Mouse (Mus musculus) right cerebral cortex, adult 18-20 months (tissue): Measurements from ENCODE around the gene Tln1.
A peak's percentile ranks its signal among the peaks of the same experiment; 100 is the strongest.

Experiments used
- DNase-seq: peaks from one replicate; pipeline ENCODE4 v3.0.0; 2022; ENCODE audit warnings: mixed read lengths

Gene Tln1

GRCm38 (mm10) chr4:43546375-43547047 lies 16.0 kb downstream of the Tln1 start:
- DNase-seq, result no peak

GRCm38 (mm10) chr4:43542044-43542443 lies 20.4 kb downstream of the Tln1 start:
- no peak for DNase-seq

GRCm38 (mm10) chr4:43536031-43536430 lies 26.5 kb downstream of the Tln1 start:
- no peak for DNase-seq

- DNase-seq, result no peak
Measured at GRCm38 (mm10) chr4:43535628-43536027, 26.9 kb downstream of the Tln1 start.

- DNase-seq, result no peak
Measured at GRCm38 (mm10) chr4:43533270-43533669, 29.2 kb downstream of the Tln1 start.

- peak; percentile 77 for DNase-seq
Measured at GRCm38 (mm10) chr4:43530581-43530980, 31.9 kb downstream of the Tln1 start.

- DNase-seq, result no peak
Measured at GRCm38 (mm10) chr4:43530081-43530501, 32.4 kb downstream of the Tln1 start.

- no peak for DNase-seq
Measured at GRCm38 (mm10) chr4:43528487-43528886, 34.0 kb downstream of the Tln1 start.

GRCm38 (mm10) chr4:43527880-43528279 lies 34.6 kb downstream of the Tln1 start:
- DNase-seq, result no peak

- peak; percentile 85 for DNase-seq
Measured at GRCm38 (mm10) chr4:43519956-43520355, 42.5 kb downstream of the Tln1 start.

- DNase-seq, result no peak
Measured at GRCm38 (mm10) chr4:43519551-43519950, 42.9 kb downstream of the Tln1 start.

GRCm38 (mm10) chr4:43515764-43516708 lies 46.5 kb downstream of the Tln1 start:
- DNase-seq, result no peak

- DNase-seq, result no peak
Measured at GRCm38 (mm10) chr4:43513791-43514190, 48.7 kb downstream of the Tln1 start.

- DNase-seq, result no peak
Measured at GRCm38 (mm10) chr4:43513300-43513699, 49.2 kb downstream of the Tln1 start.

GRCm38 (mm10) chr4:43512653-43513052 lies 49.8 kb downstream of the Tln1 start:
- no peak for DNase-seq

- DNase-seq, result no peak
Measured at GRCm38 (mm10) chr4:43511675-43512454, 50.6 kb downstream of the Tln1 start.

GRCm38 (mm10) chr4:43509109-43509508 lies 53.4 kb downstream of the Tln1 start:
- DNase-seq, result no peak

GRCm38 (mm10) chr4:43508666-43508997 lies 53.9 kb downstream of the Tln1 start:
- no peak for DNase-seq

GRCm38 (mm10) chr4:43507938-43508665 lies 54.4 kb downstream of the Tln1 start:
- DNase-seq, result no peak

GRCm38 (mm10) chr4:43506536-43507185 lies 55.8 kb downstream of the Tln1 start, which contains the start of gene Car9:
TSS of gene Car9 (plus strand) at chr4:43506966.
- DNase-seq, result no peak

- DNase-seq, result no peak
Measured at GRCm38 (mm10) chr4:43506074-43506473, 56.4 kb downstream of the Tln1 start.

- DNase-seq, result no peak
Measured at GRCm38 (mm10) chr4:43504269-43504668, 58.2 kb downstream of the Tln1 start.
